Mouse (Mus musculus): Measurements from ENCODE around the gene Serf2. TPM values are rescaled to one million over a fixed set of nuclear protein-coding genes. Genes with fewer than 3 reads are reported as not detected.
"Not testable (repeated sequence)": the region's sequence is repeated elsewhere in the genome, so short reads cannot be mapped to it uniquely, and the experiment has no call there.

The Serf2 gene
- polyA plus RNA-seq, 1 experiment from 2014 or later: 267 TPM

DNA sequence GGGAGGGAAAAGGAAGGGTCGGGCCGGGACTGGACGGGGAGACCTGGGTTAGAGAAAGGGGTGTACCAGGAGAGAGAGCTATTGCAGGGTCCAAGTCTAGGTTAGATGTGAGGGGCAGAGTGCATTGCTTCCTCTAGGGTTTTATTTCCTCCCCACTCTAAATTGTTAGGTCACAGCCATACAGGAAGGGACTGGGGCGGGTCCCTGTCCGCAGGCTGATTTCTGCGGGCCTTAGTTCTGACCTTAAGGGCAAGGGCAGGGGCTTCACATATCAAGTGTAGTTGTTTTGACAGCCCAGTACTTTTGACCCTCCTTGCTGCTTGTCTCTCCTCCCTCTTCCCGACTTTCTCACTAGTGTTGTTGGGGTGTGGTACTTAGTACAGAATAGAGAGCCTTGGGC, 1.1 kb downstream of the Serf2 start:
- peaks cover 13% of the 10 kb centered on the region for H3K36me3 ChIP-seq (replicated peaks)
- peak overlapping the region; percentile 93 for H3K4me2 ChIP-seq
- ATAC-seq (replicated peaks): peak; percentile 4
- H3K9me3 ChIP-seq: no peaks in the 10 kb centered on the region
- peak overlapping the region; percentile 97 for H3K9ac ChIP-seq
- H3K27ac ChIP-seq: peak overlapping the region; percentile 98
- no peaks in the 10 kb centered on the region for H3K27me3 ChIP-seq (replicated peaks)
- 5% methylated on average over 7 of the region's 7 CpGs for WGBS
- peak overlapping the region; percentile 99 for H3K4me3 ChIP-seq
- peaks cover 30% of the 10 kb centered on the region for H3K4me1 ChIP-seq

DNA sequence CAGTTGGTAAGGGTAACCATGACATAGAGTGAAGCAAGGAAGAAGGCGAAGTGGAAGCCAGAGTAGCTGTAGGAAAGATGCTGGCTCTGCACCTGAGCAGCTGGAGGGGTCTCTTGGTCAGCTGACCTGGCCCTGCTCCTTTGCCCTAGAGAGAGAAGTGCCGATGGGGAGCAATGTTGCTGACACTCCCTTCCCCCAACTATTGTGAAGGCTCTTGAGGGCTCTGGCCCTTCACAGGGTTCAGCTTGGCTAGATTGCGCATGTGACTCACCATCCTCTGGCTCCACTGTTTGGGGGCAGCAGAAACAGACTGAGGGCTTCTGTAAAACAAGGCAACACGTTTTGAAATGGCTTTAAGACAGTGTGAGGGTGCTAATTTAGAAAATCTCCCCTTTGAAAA, 3.4 kb downstream of the Serf2 start:
- 88% methylated on average over 4 of the region's 4 CpGs for WGBS
- no peak for ATAC-seq (replicated peaks)
- H3K4me1 ChIP-seq: peaks cover 36% of the 10 kb centered on the region

DNA sequence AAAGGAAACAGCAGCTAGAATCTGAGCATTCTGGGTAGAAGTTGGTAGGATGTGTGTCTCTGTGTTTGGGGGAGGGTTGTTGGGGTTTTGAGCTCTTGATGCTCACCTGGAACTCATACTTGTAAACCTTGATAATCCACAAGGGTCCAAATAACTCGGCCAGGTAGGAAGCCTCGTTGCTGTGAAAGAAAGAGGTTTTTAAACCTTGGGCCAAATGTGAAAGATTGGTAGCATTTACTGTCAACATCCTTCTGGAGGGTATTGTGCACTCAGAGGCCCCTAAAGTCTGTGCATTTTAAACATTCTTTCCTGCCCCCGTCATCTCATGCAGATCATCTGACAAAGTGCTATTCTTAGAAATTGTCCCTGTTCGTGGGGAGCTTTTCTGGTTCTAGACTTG, 4.0 kb downstream of the Serf2 start, which contains the start of gene Hypk:
Gene Hypk (plus strand): TSS at position 301 of the 400 bp plus-strand sequence.
- no peak within 1 kb of the TSS; the same call in 1 of the 2 replicates for H3K9ac ChIP-seq
- no peak within 1 kb of the TSS for H3K4me3 ChIP-seq
- ATAC-seq (replicated peaks): no peak
- H3K36me3 ChIP-seq (replicated peaks): peaks cover 13% of the 10 kb centered on the region
- H3K4me2 ChIP-seq: no peak within 1 kb of the TSS
- WGBS: 90% methylated on average over 4 of the region's 4 CpGs
- no peaks in the 10 kb centered on the region for H3K9me3 ChIP-seq
- no peak within 1 kb of the TSS for H3K27ac ChIP-seq
- no peaks in the 10 kb centered on the region for H3K27me3 ChIP-seq (replicated peaks)
- H3K4me1 ChIP-seq: peaks cover 42% of the 10 kb centered on the region

More for the DNA sequence above, 3.4 kb downstream of the Serf2 start:
- Histone ChIP-seq H3K36me3 (replicated peaks) (peaks cover 13% of the 10 kb centered on the region), H3K4me2 (no peak overlapping the region), H3K9ac (no peak overlapping the region; the same call in 1 of the 2 replicates), H3K9me3 (no peaks in the 10 kb centered on the region), H3K27me3 (replicated peaks) (no peaks in the 10 kb centered on the region), H3K4me3 (no peak overlapping the region), H3K27ac (no peak overlapping the region)

DNA sequence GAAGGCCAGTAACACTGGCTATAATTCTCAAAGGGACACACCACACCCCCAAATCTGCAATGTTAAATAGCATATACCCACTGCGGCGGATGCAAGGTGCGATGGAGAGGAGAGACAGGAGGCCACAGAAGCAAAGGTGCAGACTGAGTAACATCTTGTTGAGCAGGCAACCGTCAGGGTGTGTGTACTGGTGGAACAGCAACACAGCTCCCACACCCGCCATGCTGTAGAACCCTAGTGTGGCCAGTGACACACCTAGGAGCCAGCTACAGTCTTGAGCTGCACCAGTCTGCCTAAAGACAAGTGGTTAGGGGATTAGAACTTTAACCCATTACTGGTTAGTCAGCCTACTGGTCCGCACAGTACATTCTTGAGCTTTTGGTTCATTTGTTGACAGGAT, 4.9 kb downstream of the Serf2 start:
- H3K4me2 ChIP-seq: no peak overlapping the region
- peaks cover 42% of the 10 kb centered on the region for H3K4me1 ChIP-seq
- H3K27me3 ChIP-seq (replicated peaks): no peaks in the 10 kb centered on the region
- H3K9ac ChIP-seq: no peak overlapping the region
- H3K9me3 ChIP-seq: no peaks in the 10 kb centered on the region
- no peak overlapping the region for H3K27ac ChIP-seq
- no peak for ATAC-seq (replicated peaks)
- H3K4me3 ChIP-seq: no peak overlapping the region
- WGBS: 86% methylated on average over 6 of the region's 6 CpGs
- H3K36me3 ChIP-seq (replicated peaks): peaks cover 19% of the 10 kb centered on the region

DNA sequence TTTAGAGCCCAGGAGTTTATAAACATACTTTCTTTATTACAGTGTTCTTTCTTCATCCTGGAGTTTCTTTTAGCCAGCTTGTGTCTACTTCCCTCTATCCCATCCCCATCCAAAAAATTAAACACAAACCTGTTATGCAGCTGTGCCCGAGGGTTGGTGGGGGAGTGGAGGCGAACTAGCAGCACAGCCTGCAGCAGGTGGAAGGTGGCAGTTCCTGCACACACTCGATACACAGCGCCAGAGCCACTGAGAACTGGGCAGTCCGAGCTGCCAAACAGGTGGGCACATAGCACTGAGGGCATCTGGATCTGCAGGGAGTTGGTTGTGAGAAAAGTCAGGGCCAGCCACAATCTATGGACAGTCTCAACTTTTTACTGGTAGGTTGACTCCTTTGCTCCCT, 6.5 kb downstream of the Serf2 start:
- H3K36me3 ChIP-seq (replicated peaks): peaks cover 25% of the 10 kb centered on the region
- H3K4me1 ChIP-seq: peaks cover 36% of the 10 kb centered on the region
- no peak overlapping the region for H3K9ac ChIP-seq
- no peak overlapping the region for H3K4me2 ChIP-seq
- no peak for ATAC-seq (replicated peaks)
- no peaks in the 10 kb centered on the region for H3K27me3 ChIP-seq (replicated peaks)
- WGBS: 84% methylated on average over 5 of the region's 5 CpGs
- no peaks in the 10 kb centered on the region for H3K9me3 ChIP-seq
- no peak overlapping the region for H3K27ac ChIP-seq
- H3K4me3 ChIP-seq: no peak overlapping the region

DNA sequence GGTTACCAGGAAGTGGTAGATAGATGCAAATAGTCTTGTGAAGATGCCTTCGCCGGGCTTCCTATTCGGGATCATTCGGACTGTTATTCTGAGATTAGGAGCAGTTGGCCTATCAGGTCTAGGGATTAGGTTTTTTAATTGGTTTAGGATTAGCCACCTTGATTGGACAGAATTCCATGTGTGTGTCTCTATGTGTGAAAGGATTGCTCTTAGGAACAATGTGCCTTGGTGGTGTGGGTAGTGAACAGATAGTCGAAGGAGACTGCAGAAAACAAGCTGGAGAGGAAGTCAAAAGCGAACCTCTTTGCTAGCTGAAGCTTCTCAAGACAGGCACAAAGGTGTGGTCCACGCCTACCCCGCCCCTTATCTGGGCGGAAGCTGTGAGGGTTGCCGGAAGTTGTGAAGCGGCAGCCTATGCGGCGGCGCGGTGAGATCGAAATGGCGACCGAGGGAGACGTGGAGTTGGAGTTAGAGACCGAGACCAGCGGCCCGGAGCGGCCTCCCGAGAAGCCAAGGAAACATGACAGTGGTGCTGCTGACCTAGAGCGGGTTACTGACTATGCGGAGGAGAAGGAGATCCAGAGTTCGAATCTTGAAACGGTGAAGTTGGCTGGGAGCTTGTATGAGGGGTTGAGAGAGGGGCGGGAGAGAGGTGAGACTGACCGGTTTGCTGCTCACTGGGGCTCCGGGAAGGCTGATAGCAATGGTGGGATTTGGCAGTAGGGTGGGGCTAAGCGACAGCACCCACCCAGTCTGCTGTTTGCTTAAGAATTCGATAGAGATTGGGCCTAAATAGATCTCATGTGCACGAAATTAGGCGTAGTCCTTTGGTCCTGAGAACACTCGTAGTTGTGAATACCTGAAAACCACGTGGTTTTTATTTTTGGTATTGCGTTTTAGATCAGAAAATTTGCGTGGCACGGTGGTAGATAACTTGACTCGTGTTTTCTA, 8.0 kb downstream of the Serf2 start, which contains the start of gene Serinc4:
Gene Serinc4 (minus strand): TSS at position 90 of the 951 bp plus-strand sequence.
- Histone ChIP-seq H3K36me3 (replicated peaks) (peaks cover 31% of the 10 kb centered on the region), H3K4me2 (peak within 1 kb of the TSS; percentile 66), H3K4me3 (peak within 1 kb of the TSS; percentile 68), H3K9ac (peak within 1 kb of the TSS; percentile 63), H3K27ac (peak within 1 kb of the TSS; percentile 80), H3K4me1 (peaks cover 26% of the 10 kb centered on the region), H3K9me3 (no peaks in the 10 kb centered on the region), H3K27me3 (replicated peaks) (no peaks in the 10 kb centered on the region)
- 2% methylated on average over 41 of the region's 41 CpGs for WGBS
- peak; percentile 94 for ATAC-seq (replicated peaks)

DNA sequence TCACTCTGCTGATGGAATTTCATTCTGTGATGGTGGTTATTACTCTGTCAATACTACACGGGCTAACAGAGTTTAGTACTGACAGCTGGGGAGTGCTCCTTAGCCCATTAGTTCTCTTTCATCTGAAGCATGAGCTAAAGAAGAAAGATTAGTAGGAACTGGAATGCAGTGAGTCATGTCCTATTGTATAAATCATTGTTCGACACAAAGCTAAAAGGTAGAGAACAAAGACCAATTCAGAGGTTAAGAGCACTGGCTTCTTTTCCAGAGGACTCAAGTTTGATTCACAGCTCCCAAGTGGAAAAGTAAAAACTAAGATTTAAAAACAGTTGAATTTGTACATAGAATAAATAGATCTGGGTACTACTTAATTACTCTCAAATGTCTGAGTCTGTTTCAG, 11.1 kb downstream of the Serf2 start:
- no peak overlapping the region for H3K9ac ChIP-seq
- H3K27ac ChIP-seq: no peak overlapping the region
- no peaks in the 10 kb centered on the region for H3K9me3 ChIP-seq
- H3K4me2 ChIP-seq: no peak overlapping the region
- no peaks in the 10 kb centered on the region for H3K27me3 ChIP-seq (replicated peaks)
- H3K4me1 ChIP-seq: peaks cover 17% of the 10 kb centered on the region
- peaks cover 17% of the 10 kb centered on the region; the same call in 1 of the 2 replicates for H3K36me3 ChIP-seq (replicated peaks)
- no peak overlapping the region for H3K4me3 ChIP-seq
- no peak for ATAC-seq (replicated peaks)
- 68% methylated on average over 2 of the region's 2 CpGs for WGBS

DNA sequence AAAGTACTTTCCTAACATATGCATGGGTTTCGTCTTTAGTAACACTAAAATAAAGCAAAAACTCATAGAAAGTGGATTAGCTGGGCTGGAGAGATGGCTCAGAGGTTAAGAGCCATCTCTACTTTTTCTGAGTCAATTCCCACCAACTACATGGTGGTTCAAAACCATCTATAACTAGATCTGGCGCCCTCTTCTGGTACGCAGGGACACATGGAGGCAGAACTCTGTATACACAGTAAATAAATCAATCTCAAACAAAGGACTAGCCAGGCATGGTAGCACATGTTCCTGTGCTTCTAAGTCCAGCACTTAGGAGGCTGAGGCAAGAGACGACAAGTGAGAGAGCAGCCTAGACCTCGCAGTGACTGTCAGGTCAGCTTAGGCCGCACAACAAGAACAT, 20.0 kb downstream of the Serf2 start:
- H3K4me2 ChIP-seq; H3K27me3 ChIP-seq (replicated peaks); H3K9ac ChIP-seq; H3K9me3 ChIP-seq; ATAC-seq (replicated peaks); H3K4me3 ChIP-seq; H3K36me3 ChIP-seq (replicated peaks); H3K4me1 ChIP-seq; H3K27ac ChIP-seq: not testable (repeated sequence)
- WGBS: 70% methylated on average over 3 of the region's 6 CpGs

DNA sequence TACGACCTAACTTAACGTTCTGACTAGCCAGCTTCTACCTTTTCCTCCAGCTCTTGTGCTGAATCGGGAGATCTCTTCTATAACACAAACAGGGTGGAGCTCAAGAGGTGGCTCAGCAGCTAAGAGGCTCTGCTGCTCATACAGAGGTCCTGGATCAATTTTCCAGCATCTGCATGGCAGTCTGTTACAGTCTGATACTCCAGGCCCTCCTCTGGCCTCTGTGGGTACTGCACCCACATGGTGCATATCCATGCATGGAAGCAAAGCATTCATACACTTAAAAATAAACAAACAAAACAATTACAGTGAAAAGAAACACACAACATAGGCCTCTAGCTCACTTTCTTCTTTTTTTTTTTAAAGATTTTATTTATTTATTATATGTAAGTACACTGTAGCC, 23.8 kb downstream of the Serf2 start:
- WGBS: 99% methylated on average over 3 of the region's 3 CpGs
- H3K4me2 ChIP-seq: peak overlapping the region; percentile 73; the same call in 1 of the 2 replicates
- not testable (repeated sequence) for H3K27ac ChIP-seq

DNA sequence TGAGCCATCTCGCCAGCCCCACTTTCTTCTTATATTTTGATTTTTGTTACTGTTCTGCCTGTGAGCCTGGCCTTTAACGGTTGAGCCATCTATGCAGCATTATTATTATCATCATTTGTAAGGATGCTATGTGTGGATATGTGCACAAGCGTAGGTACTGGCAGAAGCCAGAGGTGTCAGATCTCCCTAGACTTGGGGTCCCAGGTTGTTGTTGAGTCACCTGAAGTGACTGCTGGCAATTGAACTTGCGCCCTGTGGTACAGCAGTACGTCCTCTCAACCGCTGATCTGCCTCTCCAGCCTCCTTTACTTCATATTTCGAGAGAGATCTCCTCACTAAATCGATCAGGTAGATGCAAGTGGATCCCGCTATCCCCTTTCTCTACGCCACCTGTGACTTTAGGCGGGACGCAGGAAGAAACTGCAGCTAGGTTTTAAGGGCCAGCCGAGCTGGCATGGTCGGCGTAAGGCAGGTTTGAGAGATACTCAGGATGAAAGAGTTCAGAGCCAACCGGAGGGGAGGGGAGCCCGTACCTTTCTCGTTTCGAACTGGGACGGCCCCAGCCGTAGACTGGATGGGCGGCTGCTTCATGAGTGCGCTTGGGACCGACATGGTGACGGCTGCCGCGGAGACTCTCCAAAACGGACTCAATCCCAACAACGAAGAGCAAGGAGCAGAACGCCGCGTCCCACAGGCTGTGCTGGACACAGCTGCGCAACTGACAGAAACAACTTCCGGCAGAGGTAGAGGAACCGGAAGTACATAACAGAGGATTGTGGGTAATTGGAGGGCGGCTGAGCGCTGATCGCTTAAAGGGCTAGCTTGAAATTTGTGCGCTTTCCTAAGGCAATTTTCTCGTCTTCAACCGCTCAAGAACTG, 24.5 kb downstream of the Serf2 start, which contains the start of gene Mfap1b:
Gene Mfap1b (minus strand): TSS at position 767 of the 879 bp plus-strand sequence.
- Histone ChIP-seq H3K9ac (peak within 1 kb of the TSS; percentile 81), H3K4me2 (peak within 1 kb of the TSS; percentile 73), H3K27ac (peak within 1 kb of the TSS; percentile 75), H3K4me3 (peak within 1 kb of the TSS; percentile 69)
- not testable (repeated sequence) for H3K9me3 ChIP-seq; H3K27me3 ChIP-seq (replicated peaks); H3K4me1 ChIP-seq; H3K36me3 ChIP-seq (replicated peaks)
- WGBS: 8% methylated on average over 41 of the region's 41 CpGs
- ATAC-seq (replicated peaks): peak; percentile 98

More for the DNA sequence above, 23.8 kb downstream of the Serf2 start:
- not testable (repeated sequence) for H3K9ac ChIP-seq; H3K27me3 ChIP-seq (replicated peaks); H3K36me3 ChIP-seq (replicated peaks); ATAC-seq (replicated peaks); H3K4me1 ChIP-seq; H3K9me3 ChIP-seq; H3K4me3 ChIP-seq

DNA sequence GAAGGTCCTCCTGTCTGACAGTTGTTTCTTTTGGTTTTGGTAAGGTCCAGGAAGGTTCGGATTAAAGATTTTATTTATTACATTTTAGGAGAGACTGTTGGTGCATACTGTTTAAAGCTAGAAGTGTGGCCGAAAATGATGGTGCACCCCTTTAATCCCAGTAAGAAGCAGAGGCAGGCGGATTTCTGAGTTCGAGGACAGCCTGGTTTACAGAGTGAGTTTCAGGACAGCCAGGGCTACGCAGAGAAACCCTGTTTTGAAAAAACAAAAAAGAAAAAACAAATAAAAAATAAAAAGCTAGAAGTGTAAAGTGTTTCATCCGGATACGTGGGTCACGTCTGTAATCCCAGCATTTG, 25.2 kb downstream of the Serf2 start:
- Histone ChIP-seq H3K27ac (peak overlapping the region; percentile 75), H3K27me3 (replicated peaks) (no peaks in the 10 kb centered on the region), H3K4me2 (peak overlapping the region; percentile 73), H3K36me3 (replicated peaks) (no peaks in the 10 kb centered on the region), H3K9ac (peak overlapping the region; percentile 81; the same call in 1 of the 2 replicates), H3K4me1 (peaks cover 8% of the 10 kb centered on the region; the same call in 1 of the 2 replicates), H3K9me3 (no peaks in the 10 kb centered on the region), H3K4me3 (peak overlapping the region; percentile 69)
- ATAC-seq (replicated peaks): no peak; the same call in 1 of the 2 replicates
- whole genome bisulfite sequencing: 38% methylated on average over 8 of the region's 8 CpGs

DNA sequence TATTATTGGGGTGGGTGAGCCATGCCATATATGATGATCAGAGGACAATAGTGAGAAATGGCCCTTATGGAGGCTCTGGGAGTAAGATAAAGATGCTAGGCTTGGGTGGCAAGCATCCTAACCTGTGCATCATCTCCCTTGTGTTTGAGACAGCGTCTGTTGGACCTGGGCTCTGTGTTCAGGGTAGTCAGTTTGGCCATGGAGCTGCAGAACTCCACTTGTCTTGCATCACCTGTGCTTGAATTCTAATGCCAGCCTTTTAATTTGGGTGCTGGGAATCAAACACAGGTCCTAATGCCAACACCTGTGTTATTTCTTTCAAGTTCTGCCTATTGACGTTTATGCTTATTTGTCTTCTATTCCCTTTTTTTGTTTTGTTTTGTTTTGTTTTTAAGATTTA, 26.3 kb downstream of the Serf2 start:
- not testable (repeated sequence) for H3K4me3 ChIP-seq; H3K27me3 ChIP-seq (replicated peaks); H3K9ac ChIP-seq; H3K9me3 ChIP-seq; ATAC-seq (replicated peaks); H3K4me2 ChIP-seq; H3K27ac ChIP-seq; H3K36me3 ChIP-seq (replicated peaks); H3K4me1 ChIP-seq
- 96% methylated on average over 2 of the region's 2 CpGs for WGBS
